Mouse (Mus musculus): ENCODE measurements around the gene Sema3f.

DNA sequence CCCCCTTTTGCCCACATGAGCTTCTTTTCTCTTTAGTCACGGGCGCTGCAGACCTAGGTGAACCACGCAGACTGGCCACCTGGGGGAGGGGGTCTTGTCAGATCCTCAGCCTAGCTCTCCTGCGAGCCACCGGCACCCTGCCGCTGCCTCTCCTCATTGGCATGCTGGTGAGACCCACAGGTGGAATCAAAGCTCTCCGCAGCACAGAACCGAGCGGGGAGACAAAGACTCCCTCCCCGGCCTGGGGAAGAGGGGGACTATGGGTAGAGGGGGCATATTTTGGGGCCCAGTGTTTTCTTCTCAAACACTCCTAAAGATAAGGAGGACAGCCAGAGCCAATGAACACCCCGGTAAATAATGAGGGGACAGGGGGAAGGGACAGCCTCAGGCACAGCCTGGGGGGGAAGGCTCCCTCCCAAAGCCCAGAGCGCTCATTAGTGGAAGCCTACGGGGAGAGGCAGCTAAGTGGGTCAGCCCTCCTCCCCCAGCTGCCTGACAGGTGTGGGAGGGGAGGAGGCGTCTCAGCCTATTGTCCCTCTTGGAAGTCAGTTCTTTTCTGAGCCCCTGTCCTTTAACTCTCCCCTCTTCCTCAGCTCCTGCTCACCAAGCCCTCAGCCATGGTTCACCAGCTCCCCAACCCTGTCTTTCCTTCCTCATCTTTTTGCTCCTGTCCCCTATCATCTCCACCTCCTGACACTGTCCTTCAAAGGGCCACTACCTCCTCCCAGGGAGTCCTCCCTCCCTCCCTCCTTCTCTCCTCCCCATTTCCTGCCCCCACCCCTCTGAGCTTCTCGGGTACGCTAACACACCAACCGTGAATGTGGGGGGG is 25.3 kb upstream of the Sema3f start:
- TF ChIP-seq CTCF (IDR thresholded peaks at IDR 0.05; ENCODE audit: extremely low read depth, insufficient read depth, low read length) (no peak), POLR2A (IDR thresholded peaks at IDR 0.05; ENCODE audit: extremely low read depth, insufficient read depth, low read length) (no peak)

All from cortical plate, adult 2 months (tissue).